Mouse (Mus musculus): ENCODE measurements around the gene Sf3b2. TPM values are rescaled to one million over a fixed set of nuclear protein-coding genes. Genes with fewer than 3 reads are reported as not detected.

The Sf3b2 gene
- polyA plus RNA-seq, 1 experiment: 175 TPM

DNA sequence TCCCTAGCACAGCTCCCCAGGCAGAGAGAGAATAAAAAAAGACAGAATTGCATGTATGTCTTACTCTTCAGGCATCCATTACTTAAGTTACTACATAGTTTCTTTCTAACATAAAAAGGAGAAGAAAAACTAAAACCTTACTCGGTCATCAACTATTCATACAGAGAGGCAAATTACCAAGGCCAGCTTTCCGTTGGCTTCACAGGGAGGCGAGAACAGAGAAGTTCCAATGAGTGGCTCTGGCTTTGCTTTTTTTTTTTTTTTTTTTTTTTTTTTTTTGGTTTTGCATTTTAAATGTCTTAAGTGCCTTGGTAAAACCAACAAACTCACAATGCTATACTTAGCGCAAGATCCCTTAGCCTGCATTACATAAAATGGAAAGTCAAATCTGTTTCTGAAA, 62.6 kb downstream of the Sf3b2 start:
- no peak for DNase-seq
- no peak overlapping the region for H3K27ac ChIP-seq (ENCODE audit: insufficient read depth, low read length)
- H3K4me3 ChIP-seq (replicated peaks; ENCODE audit: insufficient read depth, low read depth, low read length): no peak overlapping the region
- no peaks in the 10 kb centered on the region for H3K4me1 ChIP-seq (ENCODE audit: control insufficient read depth, insufficient read depth, low read length)
- H3K27me3 ChIP-seq (ENCODE audit: control insufficient read depth, insufficient read depth, low read length): no peaks in the 10 kb centered on the region
- TF ChIP-seq CTCF (IDR thresholded peaks at IDR 0.05; ENCODE audit: borderline replicate concordance, insufficient read depth, low read depth, low read length) (no peak), POLR2A (IDR thresholded peaks at IDR 0.05; ENCODE audit: borderline replicate concordance, insufficient read depth, low read length) (no peak)
- WGBS: 93% methylated on average over 4 of the region's 4 CpGs

DNA sequence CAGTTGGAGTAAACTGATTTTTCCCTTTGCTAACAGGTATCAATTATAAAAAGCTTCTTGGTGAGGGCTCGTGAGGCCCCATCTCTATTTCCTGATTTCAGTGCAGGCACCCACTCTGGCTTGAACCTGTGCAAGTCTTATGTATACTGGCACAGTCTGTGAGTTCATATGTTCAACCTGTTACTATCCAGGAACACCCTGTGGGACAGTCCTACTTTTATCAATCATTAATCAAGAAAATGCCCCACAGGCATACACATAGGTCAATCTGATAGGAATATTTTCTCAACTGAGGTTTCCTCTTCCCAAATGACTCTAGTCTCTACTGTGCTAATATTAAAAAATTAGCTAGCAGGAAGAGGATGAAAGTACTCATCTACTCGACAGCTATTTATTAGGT, 65.1 kb downstream of the Sf3b2 start:
- 93% methylated on average over 2 of the region's 2 CpGs for WGBS
- no peak overlapping the region for H3K4me3 ChIP-seq (replicated peaks; ENCODE audit: insufficient read depth, low read depth, low read length)
- H3K4me1 ChIP-seq (ENCODE audit: control insufficient read depth, insufficient read depth, low read length): no peaks in the 10 kb centered on the region
- H3K27ac ChIP-seq (ENCODE audit: insufficient read depth, low read length): no peak overlapping the region
- H3K27me3 ChIP-seq (ENCODE audit: control insufficient read depth, insufficient read depth, low read length): no peaks in the 10 kb centered on the region
- DNase-seq: no peak
- TF ChIP-seq POLR2A (IDR thresholded peaks at IDR 0.05; ENCODE audit: borderline replicate concordance, insufficient read depth, low read length): no peak
- TF ChIP-seq CTCF (IDR thresholded peaks at IDR 0.05; ENCODE audit: borderline replicate concordance, insufficient read depth, low read depth, low read length): no peak

DNA sequence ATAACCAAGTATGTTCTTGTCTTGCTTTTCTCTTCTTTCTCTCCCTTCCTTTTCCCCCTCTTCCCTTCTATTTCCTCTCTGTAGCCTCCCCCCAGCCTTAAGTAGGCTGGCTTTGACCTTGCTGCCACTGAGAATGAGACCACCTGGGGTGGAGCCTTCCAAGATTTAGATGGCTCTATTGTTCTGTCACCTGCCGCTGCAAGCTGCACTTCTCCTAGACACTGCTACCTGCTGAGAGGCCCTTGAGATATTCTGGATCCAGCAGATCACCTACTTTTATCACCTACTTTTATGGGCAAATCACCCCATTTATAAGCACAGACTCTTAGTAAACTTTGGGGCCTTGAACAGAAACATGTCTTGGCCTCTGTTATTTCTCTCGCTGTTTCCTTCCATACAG, 70.6 kb downstream of the Sf3b2 start:
- TF ChIP-seq POLR2A (IDR thresholded peaks at IDR 0.05; ENCODE audit: borderline replicate concordance, insufficient read depth, low read length) (no peak), CTCF (IDR thresholded peaks at IDR 0.05; ENCODE audit: borderline replicate concordance, insufficient read depth, low read depth, low read length) (no peak)
- H3K27ac ChIP-seq (ENCODE audit: insufficient read depth, low read length): no peak overlapping the region
- no peaks in the 10 kb centered on the region for H3K27me3 ChIP-seq (ENCODE audit: control insufficient read depth, insufficient read depth, low read length)
- H3K4me3 ChIP-seq (replicated peaks; ENCODE audit: insufficient read depth, low read depth, low read length): no peak overlapping the region
- DNase-seq: no peak
- no peaks in the 10 kb centered on the region for H3K4me1 ChIP-seq (ENCODE audit: control insufficient read depth, insufficient read depth, low read length)
- 55% methylated on average over 2 of the region's 2 CpGs for WGBS

- Histone ChIP-seq H3K4me3 (replicated peaks; ENCODE audit: insufficient read depth, low read depth, low read length) (no peak overlapping the region), H3K27me3 (ENCODE audit: control insufficient read depth, insufficient read depth, low read length) (no peaks in the 10 kb centered on the region), H3K27ac (ENCODE audit: insufficient read depth, low read length) (no peak overlapping the region), H3K4me1 (ENCODE audit: control insufficient read depth, insufficient read depth, low read length) (no peaks in the 10 kb centered on the region)
- 76% methylated on average over 4 of the region's 4 CpGs for WGBS
- TF ChIP-seq POLR2A (IDR thresholded peaks at IDR 0.05; ENCODE audit: borderline replicate concordance, insufficient read depth, low read length) (no peak), CTCF (IDR thresholded peaks at IDR 0.05; ENCODE audit: borderline replicate concordance, insufficient read depth, low read depth, low read length) (no peak)
- DNase-seq: no peak
These were observed 71.2 kb downstream of the Sf3b2 start for GRCm38 (mm10) chr19:5224077-5224476.

Other genes with a start within 250 kb of the Sf3b2 start
- 2.8 and 3.7 TPM in 2 replicates for gene Rin1, start 245.0 kb downstream of the Sf3b2 start, polyA plus RNA-seq (2012; rRNA removed)
- gene Cd248, start 227.4 kb downstream of the Sf3b2 start, polyA plus RNA-seq (2012; rRNA removed): 4.5 and 4.9 TPM in 2 replicates
- gene Tmem151a, start 209.9 kb downstream of the Sf3b2 start, polyA plus RNA-seq (2012; rRNA removed): 84.0 and 102 TPM in 2 replicates
- gene Yif1a, start 206.9 kb downstream of the Sf3b2 start, polyA plus RNA-seq (2012; rRNA removed): 98.4 and 103 TPM in 2 replicates
- gene Cnih2, start 196.9 kb downstream of the Sf3b2 start, polyA plus RNA-seq (2012; rRNA removed): 89.3 and 90.3 TPM in 2 replicates
- gene Rab1b, start 188.4 kb downstream of the Sf3b2 start, polyA plus RNA-seq (2012; rRNA removed): 191 and 195 TPM in 2 replicates
- 318 and 338 TPM in 2 replicates for gene Klc2, start 176.9 kb downstream of the Sf3b2 start, polyA plus RNA-seq (2012; rRNA removed)
- gene Pacs1, start 22.3 kb downstream of the Sf3b2 start, polyA plus RNA-seq (2012; rRNA removed): 26.7 and 28.0 TPM in 2 replicates
- gene Gal3st3, start 2.9 kb upstream of the Sf3b2 start, polyA plus RNA-seq (2012; rRNA removed): 49.2 and 55.9 TPM in 2 replicates
- gene Catsper1, start 40.3 kb upstream of the Sf3b2 start, polyA plus RNA-seq (2012; rRNA removed): not detected in 2 replicates
- 15.4 and 19.0 TPM in 2 replicates for gene Cst6, start 54.1 kb upstream of the Sf3b2 start, polyA plus RNA-seq (2012; rRNA removed)
- gene Eif1ad, start 71.3 kb upstream of the Sf3b2 start, polyA plus RNA-seq (2012; rRNA removed): 28.0 and 30.6 TPM in 2 replicates
- gene Banf1, start 71.7 kb upstream of the Sf3b2 start, polyA plus RNA-seq (2012; rRNA removed): 88.7 and 96.0 TPM in 2 replicates
- gene Sart1, start 93.2 kb upstream of the Sf3b2 start, polyA plus RNA-seq (2012; rRNA removed): 77.5 and 86.5 TPM in 2 replicates
- gene Tsga10ip, start 107.1 kb upstream of the Sf3b2 start, polyA plus RNA-seq (2012; rRNA removed): 0.21 TPM in 1 of 2 replicates, not detected in the other
- gene Drap1, start 129.5 kb upstream of the Sf3b2 start, polyA plus RNA-seq (2012; rRNA removed): 281 and 309 TPM in 2 replicates
- 130 and 134 TPM in 2 replicates for gene AI837181, start 129.7 kb upstream of the Sf3b2 start, polyA plus RNA-seq (2012; rRNA removed)
- not detected in 2 replicates for gene Fosl1, start 152.1 kb upstream of the Sf3b2 start, polyA plus RNA-seq (2012; rRNA removed)
- gene Ccdc85b, start 162.4 kb upstream of the Sf3b2 start, polyA plus RNA-seq (2012; rRNA removed): 31.0 and 32.5 TPM in 2 replicates
- 140 and 146 TPM in 2 replicates for gene Fibp, start 165.2 kb upstream of the Sf3b2 start, polyA plus RNA-seq (2012; rRNA removed)
- gene Ctsw, start 173.1 kb upstream of the Sf3b2 start, polyA plus RNA-seq (2012; rRNA removed): 1.2 and 1.5 TPM in 2 replicates
- gene Efemp2, start 178.5 kb upstream of the Sf3b2 start, polyA plus RNA-seq (2012; rRNA removed): 43.3 and 43.4 TPM in 2 replicates
- gene Mus81, start 192.9 kb upstream of the Sf3b2 start, polyA plus RNA-seq (2012; rRNA removed): 94.2 and 115 TPM in 2 replicates
- gene Cfl1, start 195.0 kb upstream of the Sf3b2 start, polyA plus RNA-seq (2012; rRNA removed): 1,135 and 1,193 TPM in 2 replicates
- gene 1700020D05Rik, start 208.3 kb upstream of the Sf3b2 start, polyA plus RNA-seq (2012; rRNA removed): 6.7 and 6.8 TPM in 2 replicates
- gene Snx32, start 215.1 kb upstream of the Sf3b2 start, polyA plus RNA-seq (2012; rRNA removed): 176 and 185 TPM in 2 replicates

All from cerebellum, adult 2 months (tissue).